ENCODE assay signal across 9 mouse cellular contexts in the genomic region with DNA sequence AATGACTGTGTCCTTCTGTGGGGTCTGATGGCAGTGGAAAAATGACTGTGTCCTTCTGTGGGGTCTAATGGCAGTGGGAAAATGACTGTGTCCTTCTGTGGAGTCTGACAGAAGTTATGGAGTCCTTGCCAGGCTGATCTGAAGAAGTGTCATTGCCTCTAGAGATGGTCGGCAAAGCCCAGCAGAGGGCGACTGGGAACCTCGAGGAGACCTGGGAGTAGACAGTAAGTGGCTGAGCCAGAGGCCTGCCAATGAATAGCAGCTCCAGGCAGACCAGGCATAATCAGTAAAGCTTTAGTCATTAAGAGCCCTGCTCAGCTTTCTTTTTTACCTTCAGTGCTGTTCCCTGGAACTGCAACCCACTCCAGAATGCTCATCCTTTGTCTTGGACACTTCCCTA. TPM values are rescaled to one million over a fixed set of nuclear protein-coding genes. Genes with fewer than 3 reads are reported as not detected.
A peak's percentile ranks its signal among the peaks of the same experiment; 100 is the strongest.
DNase-seq lines count a peak whose midpoint lies in the region; ATAC-seq and TF ChIP-seq lines count a peak whose summit lies in the region.
"Had no signal": no experiment of that assay in that cellular context is flagged by ENCODE, and none has a peak within 500 bp of the region (broad histone marks: within the 10 kb centered on the region; RNA-seq: fewer than 3 reads in every experiment).

No protein-coding gene starts in this region.

- peaks cover 20% of the 10 kb centered on the region for H3K4me1 ChIP-seq in hindbrain, embryonic 16.5 days (ENCODE audit: control insufficient read depth, insufficient read depth, low read depth, low read length)
- H3K4me1 ChIP-seq in spleen, adult 2 months (ENCODE audit: control insufficient read depth, insufficient read depth, insufficient read length), result peaks cover 3% of the 10 kb centered on the region; the same call in 1 of the 2 replicates

- peak; percentile 42; the same call in 1 of the 2 replicates for TF ChIP-seq CTCF in spleen, adult 2 months (IDR thresholded peaks at IDR 0.05; ENCODE audit: extremely low read depth, insufficient read depth, insufficient read length, insufficient replicate concordance)

- no peak overlapping the region for H3K4me3 ChIP-seq in hindbrain, embryonic 16.5 days (ENCODE audit: low read length)
- H3K4me3 ChIP-seq in spleen, adult 2 months (ENCODE audit: extremely low read depth, insufficient read depth, insufficient read length), result no peak overlapping the region
- H3K4me3 ChIP-seq: neural tube, embryonic 13.5 days had no signal

- no peak overlapping the region for H3K27ac ChIP-seq in hindbrain, embryonic 16.5 days (ENCODE audit: low read depth, low read length)
- no peak overlapping the region for H3K27ac ChIP-seq in spleen, adult 2 months (ENCODE audit: insufficient read depth, low read length)
- H3K27ac ChIP-seq: neural tube, embryonic 13.5 days had no signal

- no peak for TF ChIP-seq POLR2A in spleen, adult 2 months (IDR thresholded peaks at IDR 0.05; ENCODE audit: low read depth, low read length)

- peaks cover 2% of the 10 kb centered on the region; the same call in 1 of the 2 replicates for H3K36me3 ChIP-seq in hindbrain, embryonic 16.5 days (ENCODE audit: control insufficient read depth, insufficient read depth, low read length)
- peaks cover 5% of the 10 kb centered on the region for H3K36me3 ChIP-seq in spleen, adult 2 months (ENCODE audit: control insufficient read depth, insufficient read depth, low read length)

- H3K9ac ChIP-seq in hindbrain, embryonic 16.5 days (ENCODE audit: low read depth, low read length), result no peak overlapping the region
- H3K9ac ChIP-seq: neural tube, embryonic 13.5 days had no signal

- peak; percentile 64 for ATAC-seq in hindbrain, embryonic 16.5 days
- 0 out of 2 replicates have a peak, but pooled peaks have one; percentile 29 for ATAC-seq in megakaryocyte, adult 5-6 weeks (ENCODE audit: poor library complexity, severe bottlenecking)

- peak; percentile 64 for DNase-seq in ovary, adult 18-20 months (ENCODE audit: low spot score)
- no peak for DNase-seq in ovary, postnatal 10 days (ENCODE audit: low spot score)
- peak; percentile 84 to 86 for DNase-seq in cerebellum, postnatal 10 days
- peak; percentile 51 to 78 for DNase-seq in frontal cortex, postnatal 36 days (ENCODE audit: low spot score in 2 of 2)
- peak; percentile 64 for DNase-seq in left cerebral cortex, adult 11 months (ENCODE audit: low spot score)
- DNase-seq in spleen, adult 2 months (ENCODE audit: low read depth in 1 of 2, low spot score in 2 of 2), result peak in 1 of 2 experiments; percentile 48

- H3K27me3 ChIP-seq in hindbrain, embryonic 16.5 days (replicated peaks; ENCODE audit: control insufficient read depth, insufficient read depth, low read length), result no peaks in the 10 kb centered on the region
- no peaks in the 10 kb centered on the region for H3K27me3 ChIP-seq in spleen, adult 2 months (ENCODE audit: control insufficient read depth, insufficient read depth, low read length)
- H3K27me3 ChIP-seq: neural tube, embryonic 13.5 days had no signal

- H3K4me2 ChIP-seq in hindbrain, embryonic 16.5 days (ENCODE audit: low read length), result no peak overlapping the region
- H3K4me2 ChIP-seq: neural tube, embryonic 13.5 days had no signal

- no peaks in the 10 kb centered on the region for H3K9me3 ChIP-seq in hindbrain, embryonic 16.5 days (ENCODE audit: control insufficient read depth, low read length)
- H3K9me3 ChIP-seq: neural tube, embryonic 13.5 days had no signal

- WGBS in hindbrain, embryonic 16.5 days, result 0% methylated on average over 3 of the region's 3 CpGs
- WGBS in spleen, adult 2 months, result 1% methylated on average over 3 of the region's 3 CpGs

RNA-seq across cellular contexts. Expression of a gene that starts 2.0 kb away (rescaled TPM):
- 273 and 299 TPM in 2 replicates for polyA plus RNA-seq in hindbrain, embryonic 16.5 days (2015; fragmentation: Nextera tagmentation; extraction: Ambion mirVana)
- total RNA-seq in megakaryocyte, adult 5-6 weeks (2015), result 193 and 197 TPM in 2 replicates
- 237 and 268 TPM in 2 replicates for total RNA-seq in megakaryocyte, adult 5-6 weeks (2017)
- polyA plus RNA-seq in spleen, adult 2 months (2012; rRNA removed), result 21.3 and 22.6 TPM in 2 replicates

Comparison
In these comparisons a context has a peak if more than half of its experiments do, and no peak if none do; other contexts are left out.
1. RNA of a gene that starts 2.0 kb away (polyA plus RNA-seq): 273 to 299 TPM in hindbrain, embryonic 16.5 days; 21.3 to 22.6 TPM in spleen, adult 2 months; every median in the first group is over 10 times any median in the second.